ENCODE assay signal across 21 mouse cellular contexts in genomic region chr10:77537215-77538209, GRCm38 (mm10). TPM values are rescaled to one million over a fixed set of nuclear protein-coding genes. Genes with fewer than 3 reads are reported as not detected.
DNase-seq lines count a peak whose midpoint lies in the region; ATAC-seq and TF ChIP-seq lines count a peak whose summit lies in the region.
"Had no signal": no experiment of that assay in that cellular context is flagged by ENCODE, and none has a peak within 500 bp of the region (broad histone marks: within the 10 kb centered on the region; RNA-seq: fewer than 3 reads in every experiment).

No protein-coding gene starts in this region.

- H3K4me1 ChIP-seq in forebrain, postnatal 0 days (ENCODE audit: insufficient read depth) = no peaks in the 10 kb centered on the region
- no peaks in the 10 kb centered on the region; the same call in 1 of the 2 replicates for H3K4me1 ChIP-seq in embryonic facial prominence, embryonic 10.5 days
- H3K4me1 ChIP-seq: embryonic facial prominence, embryonic 13.5 days; hindbrain, embryonic 12.5 days; limb, embryonic 12.5 days; lung, embryonic 15.5 days; neural tube, embryonic 13.5 days had no signal

- WGBS in forebrain, postnatal 0 days = 85% methylated on average over 11 of the region's 11 CpGs
- WGBS in embryonic facial prominence, embryonic 10.5 days = 85% methylated on average over 11 of the region's 11 CpGs

- no peak for TF ChIP-seq CTCF in forebrain, postnatal 0 days (IDR thresholded peaks at IDR 0.05; ENCODE audit: low read depth)

- no peaks in the 10 kb centered on the region for H3K36me3 ChIP-seq in forebrain, postnatal 0 days (ENCODE audit: insufficient read depth)
- H3K36me3 ChIP-seq in embryonic facial prominence, embryonic 10.5 days (replicated peaks) = no peaks in the 10 kb centered on the region
- H3K36me3 ChIP-seq: embryonic facial prominence, embryonic 13.5 days; hindbrain, embryonic 12.5 days; limb, embryonic 12.5 days; lung, embryonic 15.5 days; neural tube, embryonic 13.5 days had no signal

- no peaks in the 10 kb centered on the region for H3K9me3 ChIP-seq in forebrain, postnatal 0 days (ENCODE audit: low read length)
- no peaks in the 10 kb centered on the region for H3K9me3 ChIP-seq in embryonic facial prominence, embryonic 10.5 days
- H3K9me3 ChIP-seq: embryonic facial prominence, embryonic 13.5 days; hindbrain, embryonic 12.5 days; limb, embryonic 12.5 days; lung, embryonic 15.5 days; neural tube, embryonic 13.5 days had no signal

- no peaks in the 10 kb centered on the region for H3K27me3 ChIP-seq in forebrain, postnatal 0 days (ENCODE audit: insufficient read depth, low read length)
- no peaks in the 10 kb centered on the region for H3K27me3 ChIP-seq in embryonic facial prominence, embryonic 10.5 days (replicated peaks; ENCODE audit: low read depth, poor library complexity, severe bottlenecking)
- H3K27me3 ChIP-seq: CH12.LX; embryonic facial prominence, embryonic 13.5 days; hindbrain, embryonic 12.5 days; limb, embryonic 12.5 days; lung, embryonic 15.5 days; neural tube, embryonic 13.5 days had no signal

- peak; percentile 85 for DNase-seq in CD4-positive helper T cell, adult 2 months (ENCODE audit: low read depth, low spot score)
- DNase-seq in induced T-regulatory cell, adult 2 months (ENCODE audit: low read depth) = peak; percentile 85
- peak; percentile 84 for DNase-seq in naive thymus-derived CD4-positive, alpha-beta T cell, adult 2 months (ENCODE audit: low read depth)
- no peak for DNase-seq in forebrain, postnatal 0 days
- no peak for DNase-seq in right cerebral cortex, postnatal 25 days
- no peak for DNase-seq in layer of hippocampus, postnatal 14 days (ENCODE audit: low spot score in 2 of 2)
- no peak for DNase-seq in embryonic facial prominence, embryonic 10.5 days (ENCODE audit: low spot score)
- DNase-seq: adrenal gland, adult 8-10 months; cerebellum, adult 2 months; gastrocnemius, postnatal 14 days; heart, postnatal 10 days had no signal

- no peak overlapping the region for H3K27ac ChIP-seq in forebrain, postnatal 0 days (ENCODE audit: low read depth, low read length)
- no peak overlapping the region for H3K27ac ChIP-seq in embryonic facial prominence, embryonic 10.5 days (replicated peaks)
- H3K27ac ChIP-seq: embryonic facial prominence, embryonic 13.5 days; hindbrain, embryonic 12.5 days; limb, embryonic 12.5 days; lung, embryonic 15.5 days; neural tube, embryonic 13.5 days had no signal

- no peak overlapping the region for H3K4me3 ChIP-seq in forebrain, postnatal 0 days (ENCODE audit: low read depth, low read length)
- no peak overlapping the region for H3K4me3 ChIP-seq in embryonic facial prominence, embryonic 10.5 days
- H3K4me3 ChIP-seq: embryonic facial prominence, embryonic 13.5 days; hindbrain, embryonic 12.5 days; limb, embryonic 12.5 days; lung, embryonic 15.5 days; neural tube, embryonic 13.5 days had no signal

- H3K9ac ChIP-seq in forebrain, postnatal 0 days = no peak overlapping the region
- H3K9ac ChIP-seq: embryonic facial prominence, embryonic 13.5 days; hindbrain, embryonic 12.5 days; limb, embryonic 12.5 days; lung, embryonic 15.5 days; neural tube, embryonic 13.5 days had no signal

- peak; percentile 80 for ATAC-seq in CD4-positive, CD25-positive, alpha-beta regulatory T cell, adult 4 months
- no peak for ATAC-seq in forebrain, postnatal 0 days
- ATAC-seq: forebrain, embryonic 16.5 days; intestine, postnatal 0 days; midbrain, embryonic 16.5 days had no signal

- H3K4me2 ChIP-seq in forebrain, postnatal 0 days (ENCODE audit: low read depth) = no peak overlapping the region
- H3K4me2 ChIP-seq: embryonic facial prominence, embryonic 13.5 days; hindbrain, embryonic 12.5 days; limb, embryonic 12.5 days; lung, embryonic 15.5 days; neural tube, embryonic 13.5 days had no signal

RNA-seq across cellular contexts. Expression of gene Itgb2, which starts 7.5 kb away (rescaled TPM):
- 100 to 1,000 TPM; 449 to 774 TPM for polyA plus RNA-seq in CD4-positive, CD25-positive, alpha-beta regulatory T cell, adult 4 months (2017; shearing (Covaris generic))
- total RNA-seq in forebrain, postnatal 0 days (2014; rRNA removed) = 0.77 and 1.1 TPM in 2 replicates
- 0.86 and 1.2 TPM in 2 replicates for polyA plus RNA-seq in forebrain, postnatal 0 days (2015; fragmentation: Nextera tagmentation; extraction: Ambion mirVana)
- total RNA-seq in layer of hippocampus, postnatal 14 days (2021) = 1 to 10 TPM; 2.2 to 3.1 TPM
- polyA plus RNA-seq in embryonic facial prominence, embryonic 10.5 days (2016; fragmentation: Nextera tagmentation; extraction: Ambion mirVana) = 0.60 and 1.3 TPM in 2 replicates

RNA-seq across cellular contexts. Expression of gene Fam207a, which starts 21.9 kb away (rescaled TPM):
- 10 to 100 TPM; 11.8 to 14.3 TPM for polyA plus RNA-seq in CD4-positive, CD25-positive, alpha-beta regulatory T cell, adult 4 months (2017; shearing (Covaris generic))
- total RNA-seq in forebrain, postnatal 0 days (2014; rRNA removed) = 42.2 and 43.2 TPM in 2 replicates
- 30.4 and 34.9 TPM in 2 replicates for polyA plus RNA-seq in forebrain, postnatal 0 days (2015; fragmentation: Nextera tagmentation; extraction: Ambion mirVana)
- 10 to 100 TPM; 32.3 to 34.9 TPM for total RNA-seq in layer of hippocampus, postnatal 14 days (2021)
- polyA plus RNA-seq in embryonic facial prominence, embryonic 10.5 days (2016; fragmentation: Nextera tagmentation; extraction: Ambion mirVana) = 43.9 and 46.9 TPM in 2 replicates

RNA-seq across cellular contexts. Expression of gene Pttg1ip, which starts 44.0 kb away (rescaled TPM):
- polyA plus RNA-seq in CD4-positive, CD25-positive, alpha-beta regulatory T cell, adult 4 months (2017; shearing (Covaris generic)) = 100 to 1,000 TPM; 107 to 179 TPM
- 69.6 and 98.3 TPM in 2 replicates for total RNA-seq in forebrain, postnatal 0 days (2014; rRNA removed)
- 67.1 and 74.2 TPM in 2 replicates for polyA plus RNA-seq in forebrain, postnatal 0 days (2015; fragmentation: Nextera tagmentation; extraction: Ambion mirVana)
- 10 to 100 TPM; 77.4 to 79.9 TPM for total RNA-seq in layer of hippocampus, postnatal 14 days (2021)
- 65.6 and 71.0 TPM in 2 replicates for polyA plus RNA-seq in embryonic facial prominence, embryonic 10.5 days (2016; fragmentation: Nextera tagmentation; extraction: Ambion mirVana)

Comparison
In these comparisons a context has a peak if more than half of its experiments do, and no peak if none do; other contexts are left out.
1. DNase-seq: peak in CD4-positive helper T cell, adult 2 months (single experiment), induced T-regulatory cell, adult 2 months (single experiment) and naive thymus-derived CD4-positive, alpha-beta T cell, adult 2 months (single experiment); none in forebrain, postnatal 0 days (single experiment), right cerebral cortex, postnatal 25 days (single experiment), layer of hippocampus, postnatal 14 days (0 of 2) and embryonic facial prominence, embryonic 10.5 days (single experiment).
2. RNA of gene Itgb2, which starts 7.5 kb away (polyA plus RNA-seq): 449 to 774 TPM in CD4-positive, CD25-positive, alpha-beta regulatory T cell, adult 4 months; 0.60 to 1.3 TPM in embryonic facial prominence, embryonic 10.5 days and 0.86 to 1.2 TPM in forebrain, postnatal 0 days; every median in the first group is over 100 times any median in the second.